Mouse (Mus musculus) embryo, embryonic 10.5 days (tissue): ENCODE results near the gene Chst11.

Experiments
- DNase-seq: peaks from one replicate; pipeline ENCODE4 v3.0.0-alpha.2; 2015; ENCODE audit warnings: low spot score

Gene Chst11

GRCm38 (mm10) chr10:83036340-83037045 lies 51.2 kb downstream of the Chst11 start:
- no peak for DNase-seq

- DNase-seq = no peak
Observed at GRCm38 (mm10) chr10:83038166-83038565, 52.9 kb downstream of the Chst11 start.

GRCm38 (mm10) chr10:83039414-83039813 lies 54.1 kb downstream of the Chst11 start:
- no peak for DNase-seq

GRCm38 (mm10) chr10:83041875-83042274 lies 56.6 kb downstream of the Chst11 start:
- no peak for DNase-seq

GRCm38 (mm10) chr10:83042613-83043477 lies 57.5 kb downstream of the Chst11 start:
- DNase-seq = no peak

- DNase-seq = no peak
Observed at GRCm38 (mm10) chr10:83043478-83044259, 58.4 kb downstream of the Chst11 start.

GRCm38 (mm10) chr10:83049174-83049780 lies 64.0 kb downstream of the Chst11 start:
- DNase-seq = no peak

GRCm38 (mm10) chr10:83053886-83054550 lies 68.7 kb downstream of the Chst11 start:
- DNase-seq = no peak

- no peak for DNase-seq
Observed at GRCm38 (mm10) chr10:83056291-83056690, 71.0 kb downstream of the Chst11 start.

GRCm38 (mm10) chr10:83056866-83057265 lies 71.6 kb downstream of the Chst11 start:
- DNase-seq = no peak

- no peak for DNase-seq
Observed at GRCm38 (mm10) chr10:83060066-83060782, 74.9 kb downstream of the Chst11 start.

GRCm38 (mm10) chr10:83062315-83062714 lies 77.0 kb downstream of the Chst11 start:
- DNase-seq = no peak

- DNase-seq = no peak
Observed at GRCm38 (mm10) chr10:83064796-83065195, 79.5 kb downstream of the Chst11 start.

- no peak for DNase-seq
Observed at GRCm38 (mm10) chr10:83066159-83066558, 80.9 kb downstream of the Chst11 start.

- no peak for DNase-seq
Observed at GRCm38 (mm10) chr10:83067305-83067704, 82.0 kb downstream of the Chst11 start.

- DNase-seq = no peak
Observed at GRCm38 (mm10) chr10:83068466-83068865, 83.2 kb downstream of the Chst11 start.

- DNase-seq = peak; percentile 82
Observed at GRCm38 (mm10) chr10:83069791-83070190, 84.5 kb downstream of the Chst11 start.

- no peak for DNase-seq
Observed at GRCm38 (mm10) chr10:83071785-83072580, 86.7 kb downstream of the Chst11 start.

GRCm38 (mm10) chr10:83073119-83073518 lies 87.8 kb downstream of the Chst11 start:
- peak; percentile 52 for DNase-seq

- DNase-seq = no peak
Observed at GRCm38 (mm10) chr10:83076816-83077215, 91.5 kb downstream of the Chst11 start.
